Mouse (Mus musculus): Measurements from ENCODE around the gene Poldip3.

DNA sequence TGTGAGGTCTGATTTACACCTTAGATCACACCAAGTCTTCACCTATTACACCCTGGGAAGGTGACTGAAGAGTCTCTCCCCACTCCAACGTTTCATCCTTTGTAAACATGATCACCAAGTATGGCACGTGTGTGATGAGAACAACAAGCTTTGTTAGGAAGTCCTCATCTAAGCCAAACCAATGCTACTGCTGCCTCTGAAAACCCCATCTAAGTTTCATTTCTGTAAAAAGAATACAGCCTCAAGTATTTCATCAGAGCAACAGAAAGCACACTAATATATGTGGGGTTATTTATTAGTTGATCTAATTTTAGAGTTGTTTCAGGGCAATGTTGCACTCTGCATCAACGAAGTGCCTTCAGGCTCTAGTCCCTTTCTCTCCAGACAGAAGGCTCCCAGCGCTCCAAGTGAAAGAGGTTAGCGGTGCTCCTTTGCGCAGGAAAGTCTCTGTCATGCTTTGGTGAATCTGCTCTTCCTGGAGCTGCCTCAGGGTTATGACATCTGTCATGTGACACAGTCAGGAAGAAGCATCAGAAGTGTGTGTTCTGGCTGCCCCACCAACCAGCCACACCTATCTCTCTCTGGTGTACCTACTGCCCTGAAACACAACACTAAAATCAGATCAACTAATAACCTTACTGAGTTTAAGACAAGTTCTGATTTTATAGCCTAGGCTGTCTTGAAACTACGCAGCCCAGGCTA, 19.5 kb downstream of the Poldip3 start:
- no peak for TF ChIP-seq CTCF (IDR thresholded peaks at IDR 0.05; ENCODE audit: control insufficient read depth, insufficient read depth, low read length)
- TF ChIP-seq POLR2A (IDR thresholded peaks at IDR 0.05; ENCODE audit: borderline replicate concordance, control insufficient read depth, low read depth, low read length) = no peak
